Mouse (Mus musculus) kidney, adult 2 months (tissue): ENCODE results near the gene Zfp62.

Experiments used
- CTCF ChIP-seq: fragments of 200-500 bp; conservative IDR thresholded peaks from 2 replicates; pipeline ENCODE4 v1.5.1; 2011; ENCODE audit warnings: low read depth, mild to moderate bottlenecking, control low read depth, low read length, moderate library complexity, mixed read lengths; ENCODE audit not compliant: insufficient read depth, insufficient read length
- POLR2A ChIP-seq: fragments of 200-500 bp; IDR thresholded peaks from one replicate; pipeline ENCODE4 v1.6.1; 2011; ENCODE audit warnings: low read depth, low read length, control low read depth

- no peak for TF ChIP-seq CTCF
- no peak for TF ChIP-seq POLR2A
Observed at GRCm38 (mm10) chr11:49262286-49262685, 59.2 kb downstream of the Zfp62 start.
